ENCODE assay signal across 14 mouse cellular contexts in the genomic region with DNA sequence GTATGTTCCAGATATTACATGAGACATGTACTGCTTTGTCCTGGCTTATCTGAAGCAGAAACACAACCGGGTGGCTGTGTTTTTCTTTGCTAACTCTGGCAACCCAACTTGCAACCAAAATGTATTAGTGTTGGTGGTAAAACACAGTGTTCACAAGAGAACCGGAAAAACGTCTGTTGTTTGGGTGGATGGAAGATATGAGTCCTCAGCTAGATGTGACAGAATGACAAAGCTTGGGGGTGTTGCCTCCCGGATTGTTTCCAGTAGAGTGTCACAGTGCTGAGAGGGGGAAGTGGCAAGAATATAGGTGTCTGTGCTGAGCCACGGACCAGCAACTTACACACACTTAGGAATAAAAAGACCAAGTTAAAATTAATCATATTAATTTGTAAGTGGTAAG.
A peak's percentile ranks its signal among the peaks of the same experiment; 100 is the strongest.
DNase-seq lines count a peak whose midpoint lies in the region; ATAC-seq and TF ChIP-seq lines count a peak whose summit lies in the region.
"Had no signal": no experiment of that assay in that cellular context is flagged by ENCODE, and none has a peak within 500 bp of the region (broad histone marks: within the 10 kb centered on the region; RNA-seq: fewer than 3 reads in every experiment).

No protein-coding gene starts in this region.

- peak; percentile 85 for ATAC-seq in activated CD4-positive, CD25-positive, alpha-beta regulatory T cell, adult 4 months
- no peak for ATAC-seq in liver, embryonic 14.5 days (ENCODE audit: insufficient read depth)
- ATAC-seq in forebrain, embryonic 16.5 days = no peak
- ATAC-seq: hindbrain, embryonic 16.5 days had no signal

- no peak overlapping the region for H3K4me3 ChIP-seq in liver, embryonic 14.5 days (ENCODE audit: insufficient read depth in 1 of 2, low read depth in 2 of 2, low read length in 2 of 2)
- no peak overlapping the region for H3K4me3 ChIP-seq in forebrain, embryonic 16.5 days (replicated peaks; ENCODE audit: low read length)
- H3K4me3 ChIP-seq: erythroblast, embryonic 14.5 days; midbrain, embryonic 12.5 days; neural tube, embryonic 13.5 days had no signal

- H3K9ac ChIP-seq in liver, embryonic 14.5 days (replicated peaks) = no peak overlapping the region
- no peak overlapping the region for H3K9ac ChIP-seq in forebrain, embryonic 16.5 days (replicated peaks; ENCODE audit: low read depth, low read length)
- H3K9ac ChIP-seq: midbrain, embryonic 12.5 days; neural tube, embryonic 13.5 days had no signal

- no peak for TF ChIP-seq CTCF in liver, embryonic 14.5 days (IDR thresholded peaks at IDR 0.05; ENCODE audit: low read depth)

- no peak for TF ChIP-seq EP300 in liver, embryonic 14.5 days (IDR thresholded peaks at IDR 0.05; ENCODE audit: low read depth)

- no peaks in the 10 kb centered on the region for H3K9me3 ChIP-seq in liver, embryonic 14.5 days (ENCODE audit: control insufficient read depth, low read length)
- H3K9me3 ChIP-seq in forebrain, embryonic 16.5 days (ENCODE audit: control insufficient read depth, low read length) = no peaks in the 10 kb centered on the region
- H3K9me3 ChIP-seq: midbrain, embryonic 12.5 days; neural tube, embryonic 13.5 days had no signal

- H3K4me2 ChIP-seq in liver, embryonic 14.5 days (ENCODE audit: low read depth) = no peak overlapping the region
- no peak overlapping the region for H3K4me2 ChIP-seq in forebrain, embryonic 16.5 days (ENCODE audit: low read length)
- H3K4me2 ChIP-seq: midbrain, embryonic 12.5 days; neural tube, embryonic 13.5 days had no signal

- 28% methylated on average over 5 of the region's 5 CpGs for WGBS in liver, embryonic 14.5 days (ENCODE audit: insufficient replicate concordance)
- 81% methylated on average over 5 of the region's 5 CpGs for WGBS in forebrain, embryonic 16.5 days

- peak overlapping the region; percentile 6 for H3K27ac ChIP-seq in liver, embryonic 14.5 days
- H3K27ac ChIP-seq in forebrain, embryonic 16.5 days (ENCODE audit: low read length) = no peak overlapping the region
- H3K27ac ChIP-seq: midbrain, embryonic 12.5 days; neural tube, embryonic 13.5 days had no signal

- peak; percentile 54 for DNase-seq in layer of hippocampus, adult 11-12 months (ENCODE audit: low spot score)
- no peak for DNase-seq in layer of hippocampus, postnatal 25 days (ENCODE audit: extremely low spot score in 1 of 2, low spot score in 1 of 2)
- DNase-seq in CD4-positive, CD25-positive, alpha-beta regulatory T cell, adult 2 months (ENCODE audit: low read depth, low spot score) = peak; percentile 86
- no peak for DNase-seq in liver, embryonic 14.5 days (ENCODE audit: low read depth in 3 of 3, low spot score in 3 of 3)
- no peak for DNase-seq in gastrocnemius, adult 18-20 months (ENCODE audit: low spot score)
- no peak for DNase-seq in spleen, adult 18-20 months
- DNase-seq: cerebellum, adult 11-12 months; retina, postnatal 1 day had no signal

- H3K27me3 ChIP-seq in liver, embryonic 14.5 days (ENCODE audit: control insufficient read depth, insufficient read depth, low read length) = no peaks in the 10 kb centered on the region
- H3K27me3 ChIP-seq in forebrain, embryonic 16.5 days (replicated peaks; ENCODE audit: control insufficient read depth, insufficient read depth, low read length) = no peaks in the 10 kb centered on the region
- H3K27me3 ChIP-seq: neural tube, embryonic 13.5 days had no signal

- H3K36me3 ChIP-seq in liver, embryonic 14.5 days (replicated peaks; ENCODE audit: control insufficient read depth, insufficient read depth, low read depth) = no peaks in the 10 kb centered on the region
- H3K36me3 ChIP-seq in forebrain, embryonic 16.5 days (ENCODE audit: control insufficient read depth, insufficient read depth) = no peaks in the 10 kb centered on the region
- H3K36me3 ChIP-seq: midbrain, embryonic 12.5 days; neural tube, embryonic 13.5 days had no signal

- peaks cover 36 to 46% of the 10 kb centered on the region in 2 experiments for H3K4me1 ChIP-seq in liver, embryonic 14.5 days (replicated peaks; ENCODE audit: control insufficient read depth in 2 of 2, insufficient read depth in 2 of 2, low read length in 1 of 2)
- no peaks in the 10 kb centered on the region for H3K4me1 ChIP-seq in forebrain, embryonic 16.5 days (replicated peaks; ENCODE audit: control insufficient read depth, insufficient read depth, low read length)

Comparison
In these comparisons a context has a peak if more than half of its experiments do, and no peak if none do; other contexts are left out.
1. DNase-seq: peak in layer of hippocampus, adult 11-12 months (single experiment) and CD4-positive, CD25-positive, alpha-beta regulatory T cell, adult 2 months (single experiment); none in layer of hippocampus, postnatal 25 days (0 of 2), liver, embryonic 14.5 days (0 of 3), gastrocnemius, adult 18-20 months (single experiment) and spleen, adult 18-20 months (0 of 2).